Mouse (Mus musculus) ES-E14 (cell line): ENCODE data around the gene BC016579.

Source experiments
- CHD2 ChIP-seq: IDR thresholded peaks from 2 replicates; pipeline ENCODE4 v1.6.1; 2014; ENCODE audit warnings: mild to moderate bottlenecking, low read depth, low read length, inconsistent platforms
- HCFC1 ChIP-seq: IDR thresholded peaks from 2 replicates; pipeline ENCODE4 v1.6.1; 2012; ENCODE audit warnings: low read length, inconsistent platforms, borderline replicate concordance; ENCODE audit not compliant: insufficient read depth
- MAFK ChIP-seq: IDR thresholded peaks from 2 replicates; pipeline ENCODE4 v1.6.1; 2014; ENCODE audit warnings: mild to moderate bottlenecking, low read depth, low read length, inconsistent platforms; ENCODE audit not compliant: insufficient read depth
- ZC3H11A ChIP-seq: IDR thresholded peaks from 2 replicates; pipeline ENCODE4 v1.6.1; 2012; ENCODE audit warnings: low read depth, mild to moderate bottlenecking, inconsistent platforms, low read length, borderline replicate concordance
- ZNF384 ChIP-seq: IDR thresholded peaks from 2 replicates; pipeline ENCODE4 v1.6.1; 2012; ENCODE audit warnings: low read depth, low read length, inconsistent platforms

- TF ChIP-seq CHD2 (no peak), ZC3H11A (no peak), ZNF384 (no peak), MAFK (no peak), HCFC1 (no peak)
These were observed 4.4 kb upstream of the BC016579 start for GRCm38 (mm10) chr16:45658248-45658647.
